Mouse (Mus musculus): Measurements from ENCODE around the gene Kif9. TPM values are rescaled to one million over a fixed set of nuclear protein-coding genes. Genes with fewer than 3 reads are reported as not detected.

The Kif9 gene
- 0.77 and 1.1 TPM in 2 replicates for total RNA-seq (2014; fragmentation: Nextera tagmentation)
- 1.3 and 1.6 TPM in 2 replicates for total RNA-seq (2017)

GRCm38 (mm10) chr9:110476124-110477091 is at the start of gene Kif9, which contains the start of gene Klhl18:
TSS of gene Kif9 (plus strand) at chr9:110476958.
TSS of gene Klhl18 (minus strand) at chr9:110476694.
- peak; percentile 91 for ATAC-seq (replicated peaks; ENCODE audit: low FRiP score, low TSS enrichment, poor library complexity, severe bottlenecking)

- ATAC-seq (replicated peaks; ENCODE audit: low FRiP score, low TSS enrichment, poor library complexity, severe bottlenecking): no peak
These were observed 45.5 kb upstream of the Kif9 start for GRCm38 (mm10) chr9:110431241-110431640.

GRCm38 (mm10) chr9:110433045-110433444 is 43.7 kb upstream of the Kif9 start:
- ATAC-seq (replicated peaks; ENCODE audit: low FRiP score, low TSS enrichment, poor library complexity, severe bottlenecking): no peak

GRCm38 (mm10) chr9:110436041-110436440 is 40.7 kb upstream of the Kif9 start:
- no peak for ATAC-seq (replicated peaks; ENCODE audit: low FRiP score, low TSS enrichment, poor library complexity, severe bottlenecking)

- 0 out of 2 replicates have a peak, but pooled peaks have one; percentile 34 for ATAC-seq (replicated peaks; ENCODE audit: low FRiP score, low TSS enrichment, poor library complexity, severe bottlenecking)
These were observed 36.7 kb upstream of the Kif9 start for GRCm38 (mm10) chr9:110440049-110440448.

GRCm38 (mm10) chr9:110440559-110440958 is 36.2 kb upstream of the Kif9 start:
- ATAC-seq (replicated peaks; ENCODE audit: low FRiP score, low TSS enrichment, poor library complexity, severe bottlenecking): 0 out of 2 replicates have a peak, but pooled peaks have one; percentile 40

- ATAC-seq (replicated peaks; ENCODE audit: low FRiP score, low TSS enrichment, poor library complexity, severe bottlenecking): no peak; the same call in 1 of the 2 replicates
These were observed 28.4 kb upstream of the Kif9 start for GRCm38 (mm10) chr9:110448356-110448755.

GRCm38 (mm10) chr9:110448857-110449617 is 27.7 kb upstream of the Kif9 start:
- ATAC-seq (replicated peaks; ENCODE audit: low FRiP score, low TSS enrichment, poor library complexity, severe bottlenecking): peak; percentile 94

- ATAC-seq (replicated peaks; ENCODE audit: low FRiP score, low TSS enrichment, poor library complexity, severe bottlenecking): no peak
These were observed 24.2 kb upstream of the Kif9 start for GRCm38 (mm10) chr9:110452523-110452922.

GRCm38 (mm10) chr9:110457926-110458325 is 18.8 kb upstream of the Kif9 start:
- no peak for ATAC-seq (replicated peaks; ENCODE audit: low FRiP score, low TSS enrichment, poor library complexity, severe bottlenecking)

GRCm38 (mm10) chr9:110459145-110459727 is 17.5 kb upstream of the Kif9 start:
- ATAC-seq (replicated peaks; ENCODE audit: low FRiP score, low TSS enrichment, poor library complexity, severe bottlenecking): peak; percentile 18; the same call in 1 of the 2 replicates

GRCm38 (mm10) chr9:110460884-110461815 is 15.6 kb upstream of the Kif9 start:
- peak; percentile 70 for ATAC-seq (replicated peaks; ENCODE audit: low FRiP score, low TSS enrichment, poor library complexity, severe bottlenecking)

- 0 out of 2 replicates have a peak, but pooled peaks have one; percentile 27 for ATAC-seq (replicated peaks; ENCODE audit: low FRiP score, low TSS enrichment, poor library complexity, severe bottlenecking)
These were observed 14.4 kb upstream of the Kif9 start for GRCm38 (mm10) chr9:110462321-110462720.

- peak; percentile 55 for ATAC-seq (replicated peaks; ENCODE audit: low FRiP score, low TSS enrichment, poor library complexity, severe bottlenecking)
These were observed 12.7 kb upstream of the Kif9 start for GRCm38 (mm10) chr9:110463983-110464591.

GRCm38 (mm10) chr9:110465336-110465735 is 11.4 kb upstream of the Kif9 start:
- no peak for ATAC-seq (replicated peaks; ENCODE audit: low FRiP score, low TSS enrichment, poor library complexity, severe bottlenecking)

- no peak for ATAC-seq (replicated peaks; ENCODE audit: low FRiP score, low TSS enrichment, poor library complexity, severe bottlenecking)
These were observed 10.6 kb upstream of the Kif9 start for GRCm38 (mm10) chr9:110466179-110466578.

GRCm38 (mm10) chr9:110477951-110478350 is 1.2 kb downstream of the Kif9 start:
- no peak for ATAC-seq (replicated peaks; ENCODE audit: low FRiP score, low TSS enrichment, poor library complexity, severe bottlenecking)

- no peak for ATAC-seq (replicated peaks; ENCODE audit: low FRiP score, low TSS enrichment, poor library complexity, severe bottlenecking)
These were observed 1.9 kb downstream of the Kif9 start for GRCm38 (mm10) chr9:110478639-110479038.
